Mouse (Mus musculus): ENCODE results near the gene Zfp646.
"Not testable (repeated sequence)": the region's sequence is repeated elsewhere in the genome, so short reads cannot be mapped to it uniquely, and the experiment has no call there.

Gene Zfp646

DNA sequence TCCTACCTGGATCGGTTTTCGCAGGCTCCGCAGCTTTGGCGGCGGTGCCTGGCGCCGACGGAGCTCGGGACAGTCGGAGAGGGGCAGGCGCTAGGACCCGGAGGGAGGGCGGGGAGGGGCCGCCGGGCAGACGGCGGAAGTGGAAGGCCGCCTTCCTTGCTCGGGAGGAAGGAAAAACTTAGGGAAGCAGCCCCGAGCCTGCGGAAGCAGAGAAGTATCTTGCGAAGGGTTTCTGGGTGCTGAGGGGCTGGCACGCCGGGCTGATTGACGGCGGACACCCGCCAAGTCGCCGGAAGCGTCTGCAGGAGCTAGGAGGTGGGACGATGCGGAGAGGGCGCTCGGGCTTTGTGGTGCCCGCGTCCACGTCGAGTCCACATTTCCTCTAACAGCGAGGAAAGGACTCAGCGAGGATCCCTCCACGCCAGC is at the start of gene Zfp646:
Gene Zfp646, plus strand, starts transcription at position 181 of the 426 bp plus-strand sequence.
- CTCF ChIA-PET, result interaction anchor here (0.6 kb wide), 2 partner anchors 47 to 1212 kb away, joined by 3 to 4 read pairs; no protein-coding TSS in a partner anchor

DNA sequence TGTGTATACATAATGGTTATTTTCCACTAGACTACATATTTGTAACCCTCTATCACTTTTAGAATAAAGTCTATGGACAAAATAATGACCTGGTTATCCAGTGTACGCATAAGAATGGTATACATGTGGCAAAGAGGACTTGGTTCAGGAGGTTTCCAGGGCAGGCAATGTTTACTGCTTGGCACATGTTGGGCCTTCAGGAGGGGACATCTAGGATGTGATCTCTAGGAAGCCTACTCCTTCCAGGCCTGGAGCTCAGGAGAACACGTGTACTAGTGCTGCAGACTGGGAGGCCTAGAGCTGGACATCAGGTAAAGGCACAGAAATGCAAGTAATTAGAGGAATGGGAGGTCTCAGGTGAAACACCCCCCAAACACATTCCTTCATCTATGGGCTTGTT is 40.5 kb upstream of the Zfp646 start:
- CTCF ChIA-PET, result no interaction called here

GRCm38 (mm10) chr7:127837473-127837872 is 38.5 kb upstream of the Zfp646 start:
- CTCF ChIA-PET, result no interaction called here

DNA sequence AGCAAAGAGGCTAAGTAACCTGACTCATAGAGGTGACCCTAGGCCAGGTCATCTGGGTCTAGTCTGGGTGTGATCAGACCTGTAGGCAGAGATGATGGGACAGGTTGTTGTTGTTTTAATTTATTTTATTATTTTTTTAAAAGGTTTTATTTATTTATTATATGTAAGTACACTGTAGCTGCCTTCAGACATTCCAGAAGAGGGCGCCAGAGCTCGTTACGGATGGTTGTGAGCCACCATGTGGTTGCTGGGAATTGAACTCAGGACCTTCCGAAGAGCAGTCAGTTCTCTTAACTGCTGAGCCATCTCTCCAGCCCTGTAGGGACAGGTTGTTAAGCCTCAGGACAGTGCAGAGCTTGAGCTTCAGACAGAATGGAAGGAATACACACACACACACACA is 38.1 kb upstream of the Zfp646 start:
- CTCF ChIA-PET, result not testable (repeated sequence)

DNA sequence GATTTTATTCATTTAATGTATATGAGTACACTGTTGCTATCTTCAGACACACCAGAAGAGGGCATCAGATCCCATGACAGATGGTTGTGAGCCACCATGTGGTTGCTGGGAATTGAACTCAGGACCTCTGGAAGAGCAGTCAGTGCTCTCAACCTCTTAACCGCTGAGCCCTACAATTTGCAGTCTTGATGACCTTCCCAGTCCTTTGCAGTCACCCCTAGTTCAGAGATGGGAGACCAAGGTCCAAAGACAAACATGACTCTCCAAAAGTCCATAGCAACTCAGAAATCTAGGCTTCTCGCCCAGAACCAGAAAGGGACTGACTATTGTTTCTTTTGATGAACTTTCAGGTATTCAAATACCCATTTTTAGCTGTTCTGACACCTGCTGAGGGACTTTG is 36.0 kb upstream of the Zfp646 start:
- CTCF ChIA-PET, result interaction anchor here (0.7 kb wide), 1 partner anchor 39 kb away, joined by 8 read pairs; the partner anchor contains the start of gene Hsd3b7

GRCm38 (mm10) chr7:127840886-127841285 is 35.1 kb upstream of the Zfp646 start:
- CTCF ChIA-PET, result interaction anchor here (0.5 to 0.6 kb wide), 2 partner anchors 21 to 221 kb away, joined by 3 to 13 read pairs; no protein-coding TSS in a partner anchor

- CTCF ChIA-PET, result no interaction called here
These were observed 34.6 kb upstream of the Zfp646 start for GRCm38 (mm10) chr7:127841340-127842000.

GRCm38 (mm10) chr7:127842001-127842718 is 33.9 kb upstream of the Zfp646 start:
- CTCF ChIA-PET, result no interaction called here

DNA sequence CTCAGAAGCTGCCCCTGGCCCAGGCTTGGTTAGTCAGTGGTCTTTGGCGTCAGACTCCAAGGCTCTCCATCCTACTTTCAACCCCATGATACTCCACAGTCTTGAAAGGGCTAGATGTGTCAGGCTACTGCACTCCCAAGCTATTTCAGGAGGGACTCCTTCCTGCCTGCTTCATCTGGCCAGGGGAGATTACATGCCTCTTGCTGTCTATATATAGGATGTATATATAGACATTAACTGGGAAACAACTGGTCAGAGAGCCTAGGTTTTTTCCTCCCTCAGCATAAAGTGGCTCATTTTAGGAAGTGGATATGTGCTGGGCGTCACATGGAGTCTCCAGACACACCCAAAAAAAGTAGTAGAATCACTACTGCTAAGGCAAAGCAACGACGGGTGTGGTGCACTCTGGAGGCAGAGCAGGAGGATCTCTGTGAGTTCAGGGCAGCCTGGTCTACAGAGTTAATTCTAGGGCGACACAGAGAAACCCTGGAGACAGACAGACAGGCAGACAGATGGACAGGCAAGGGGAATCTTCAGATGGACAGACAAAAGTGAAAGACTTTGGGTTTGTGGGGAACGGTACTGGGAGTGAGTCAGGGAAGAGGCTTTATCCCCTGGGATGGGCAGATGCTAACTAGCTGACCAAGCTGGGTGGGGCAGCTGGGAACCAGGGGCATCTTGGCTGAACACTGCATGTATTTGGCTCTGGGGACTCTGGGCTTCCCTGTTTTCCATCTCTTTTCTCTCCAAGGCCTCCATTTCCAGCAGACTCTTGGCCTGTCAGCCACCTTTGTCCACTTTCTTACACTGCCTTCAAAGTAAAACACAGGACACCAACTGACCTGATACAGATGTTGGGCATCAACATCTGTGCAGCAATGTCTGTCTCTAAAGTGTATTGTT is 25.8 kb upstream of the Zfp646 start:
- CTCF ChIA-PET, result no interaction called here

GRCm38 (mm10) chr7:127850906-127851305 is 25.1 kb upstream of the Zfp646 start:
- CTCF ChIA-PET, result no interaction called here

GRCm38 (mm10) chr7:127858258-127858657 is 17.8 kb upstream of the Zfp646 start:
- CTCF ChIA-PET, result interaction anchor here (1.0 kb wide), 1 partner anchor 564 kb away, joined by 5 read pairs; no protein-coding TSS in a partner anchor

DNA sequence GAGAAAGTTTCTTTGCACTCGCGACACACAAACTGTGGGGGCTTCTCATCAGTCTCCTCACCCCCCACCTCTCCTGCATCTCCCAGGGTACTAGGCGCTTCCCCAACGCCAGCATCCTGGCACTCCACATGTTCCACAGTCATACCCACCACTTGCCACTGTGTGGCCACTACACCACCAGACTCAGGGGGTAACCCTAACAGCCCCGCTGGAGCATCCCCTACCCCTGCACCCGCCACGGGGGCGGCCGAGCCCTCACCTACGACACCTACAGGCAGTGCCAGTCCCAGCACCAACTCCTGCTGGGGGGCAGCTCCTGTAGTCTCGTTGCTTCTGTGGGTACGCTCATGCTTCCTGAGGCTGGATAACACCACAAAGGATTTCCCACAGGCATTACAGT is 9.6 kb upstream of the Zfp646 start:
- CTCF ChIA-PET, result interaction anchor here (0.6 kb wide), 1 partner anchor 101 kb away, joined by 7 read pairs; no protein-coding TSS in a partner anchor

DNA sequence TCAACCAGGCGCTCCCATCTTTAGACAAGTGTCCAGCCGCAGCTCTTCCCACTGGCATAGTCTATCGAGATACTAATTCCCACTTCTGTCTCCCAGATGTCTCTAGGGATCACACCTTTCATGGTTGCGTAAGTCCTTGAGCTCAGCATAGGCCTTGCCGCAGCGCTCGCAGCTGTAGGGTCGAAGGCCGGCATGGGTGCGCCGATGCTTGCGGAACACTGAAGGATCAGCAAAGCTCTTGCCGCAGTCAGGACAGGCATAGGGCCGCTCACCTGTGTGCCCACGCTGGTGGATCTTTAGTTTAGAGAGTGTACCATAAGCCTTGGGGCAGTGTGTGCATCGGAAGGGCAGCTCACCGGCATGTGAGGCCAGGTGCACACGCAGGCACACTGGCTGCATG is 8.4 kb upstream of the Zfp646 start:
- CTCF ChIA-PET, result no interaction called here

- CTCF ChIA-PET, result interaction anchor here (0.5 kb wide), 1 partner anchor 187 kb away, joined by 6 read pairs; no protein-coding TSS in a partner anchor
These were observed 6.7 kb upstream of the Zfp646 start for GRCm38 (mm10) chr7:127869149-127869810.

DNA sequence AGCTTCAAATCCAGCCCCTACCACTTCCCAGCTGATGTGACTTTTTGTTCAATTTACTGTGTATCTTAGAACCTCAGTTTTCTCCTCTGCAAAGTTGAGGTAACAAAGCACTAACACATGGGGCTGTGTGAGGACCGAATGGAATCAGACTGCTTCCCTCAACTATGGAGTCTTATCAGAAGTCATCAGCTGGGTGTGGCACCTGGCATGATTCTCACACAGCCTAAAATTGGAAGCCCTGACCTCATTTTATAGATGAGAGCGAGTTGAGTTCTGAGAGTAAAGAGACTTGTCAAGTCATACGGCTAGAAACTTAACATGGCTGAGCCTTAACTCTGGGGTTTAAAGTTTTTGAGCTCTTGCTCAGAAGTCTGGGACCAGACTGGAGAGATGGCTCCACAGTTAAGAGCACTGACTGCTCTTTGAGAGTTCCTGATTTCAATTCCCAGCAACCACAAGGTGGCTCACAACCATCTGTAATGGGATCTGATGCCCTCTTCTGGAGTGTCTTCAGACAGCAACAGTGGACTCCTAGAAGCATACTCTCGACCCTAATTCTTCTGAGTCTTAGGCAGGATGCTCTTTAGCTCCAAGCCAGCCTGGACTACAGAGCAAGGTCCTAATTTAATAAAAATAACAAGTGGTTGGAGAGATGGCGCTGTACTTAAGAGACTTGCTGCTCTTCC is 5.7 kb upstream of the Zfp646 start:
- CTCF ChIA-PET, result interaction anchor here (0.5 to 0.6 kb wide), 2 partner anchors 16 to 1117 kb away, joined by 3 to 5 read pairs; no protein-coding TSS in a partner anchor

DNA sequence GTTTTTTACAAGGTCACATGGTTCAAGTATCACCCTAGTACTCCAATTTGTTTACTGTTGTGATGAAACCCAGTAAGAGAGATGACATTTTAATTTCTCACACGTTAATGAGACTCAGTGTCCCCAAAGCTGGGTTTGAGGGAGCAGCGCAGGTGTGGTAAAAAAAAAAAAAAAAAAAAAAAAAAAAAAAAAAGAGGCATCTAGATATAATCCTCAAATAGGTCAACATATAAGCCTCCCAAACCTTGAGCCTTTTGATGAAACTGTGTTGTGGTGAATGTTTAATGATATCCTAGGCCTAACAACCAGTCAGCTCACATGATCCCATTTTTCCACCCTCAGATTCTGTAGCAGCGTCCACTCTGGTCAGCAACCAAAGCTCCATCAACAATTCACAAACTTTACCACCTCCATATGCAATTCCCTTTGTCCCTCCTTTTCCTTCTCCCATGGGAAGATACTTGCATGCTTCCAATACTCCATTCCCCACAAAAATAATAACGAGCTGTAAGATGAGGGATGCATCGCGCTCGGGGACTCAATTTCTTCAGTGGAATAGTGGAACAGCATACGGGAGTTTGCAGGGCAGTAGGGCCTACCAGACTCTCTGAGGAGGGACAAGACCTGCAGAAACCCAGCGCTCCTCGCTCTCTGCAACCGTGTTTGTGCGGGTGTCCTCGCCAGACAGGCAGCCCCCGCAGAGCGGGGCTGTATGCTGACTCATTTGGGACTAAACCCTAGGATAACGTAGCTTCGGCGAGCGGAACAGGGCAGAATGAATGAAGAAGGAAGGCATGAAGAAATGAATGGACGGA is 1.0 kb upstream of the Zfp646 start:
- CTCF ChIA-PET, result interaction anchor here (0.5 to 1.0 kb wide), 6 partner anchors 42 to 577 kb away, joined by 3 to 4 read pairs (median 3); no protein-coding TSS in a partner anchor

- CTCF ChIA-PET, result interaction anchor here (0.5 to 0.7 kb wide), 4 partner anchors 47 to 578 kb away, joined by 3 to 4 read pairs (median 3); no protein-coding TSS in a partner anchor
These were observed 407 bp upstream of the Zfp646 start for GRCm38 (mm10) chr7:127875627-127876001.

DNA sequence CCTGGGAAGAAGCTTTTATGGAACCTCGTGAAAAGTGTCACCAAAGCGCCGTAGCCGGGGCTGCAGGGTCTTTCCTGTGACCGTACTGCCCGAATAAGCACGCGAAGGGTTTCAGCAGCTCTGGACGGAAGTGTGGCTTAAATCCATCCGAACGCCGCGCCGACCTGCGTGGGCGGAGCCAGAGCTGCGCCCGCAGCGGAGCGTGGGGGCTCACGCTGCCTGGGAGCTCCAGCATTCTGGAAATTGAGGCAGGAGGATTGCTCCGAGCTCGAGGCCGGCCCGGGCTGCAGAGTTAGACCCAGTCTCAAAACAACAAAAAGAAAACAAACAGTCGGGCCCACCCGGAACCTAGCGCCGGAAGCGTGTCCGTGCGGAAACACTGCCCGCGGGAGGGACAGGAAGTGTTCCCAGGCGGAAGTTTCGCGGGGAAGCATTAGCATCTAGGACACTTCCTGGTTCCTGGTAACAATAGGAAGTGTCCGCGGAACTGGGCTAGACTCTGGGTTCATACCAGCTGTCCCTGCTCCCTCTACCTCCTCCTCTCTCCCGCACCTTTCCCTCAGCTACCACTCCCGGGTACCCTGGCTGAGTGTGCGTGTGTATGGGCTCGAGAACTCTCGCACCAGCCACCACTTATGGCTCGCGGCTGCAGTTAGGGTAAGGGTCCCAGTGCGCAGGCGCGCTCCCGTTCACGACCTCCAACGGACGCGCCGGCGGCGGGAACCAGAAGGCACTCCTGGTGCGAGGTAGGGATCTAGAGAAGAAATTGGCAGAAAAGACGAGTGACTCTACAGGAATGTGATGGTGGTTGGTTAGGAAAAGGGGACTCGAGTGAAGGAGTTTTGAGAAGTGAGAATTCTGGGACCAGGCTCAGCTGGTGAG is 687 bp downstream of the Zfp646 start, which contains the start of gene Zfp668:
Gene Zfp668, minus strand, starts transcription at position 362 of the 882 bp plus-strand sequence.
- CTCF ChIA-PET, result interaction anchor here (0.6 kb wide), 1 partner anchor 1213 kb away, joined by 3 read pairs; no protein-coding TSS in a partner anchor
